Mouse (Mus musculus): ENCODE measurements around the gene 4930455H04Rik.

- no peak for TF ChIP-seq CTCF (IDR thresholded peaks at IDR 0.05; ENCODE audit: control insufficient read depth, insufficient read depth, insufficient replicate concordance, low read depth, low read length)
- TF ChIP-seq POLR2A (IDR thresholded peaks at IDR 0.05; ENCODE audit: control insufficient read depth, low read depth, low read length): no peak
Observed at GRCm38 (mm10) chr3:116936934-116937691, 31.0 kb upstream of the 4930455H04Rik start.

Measured in testis, adult 2 months (tissue).